Mouse (Mus musculus) right cerebral cortex, postnatal 10 days (tissue): ENCODE measurements around the gene Ccdc40.

Experiments used
- DNase-seq, 2 experiments: peaks; one replicate each; pipeline ENCODE4 v3.0.0; 2021; ENCODE audit warnings: low spot score in 2 of 2

The Ccdc40 gene

DNA sequence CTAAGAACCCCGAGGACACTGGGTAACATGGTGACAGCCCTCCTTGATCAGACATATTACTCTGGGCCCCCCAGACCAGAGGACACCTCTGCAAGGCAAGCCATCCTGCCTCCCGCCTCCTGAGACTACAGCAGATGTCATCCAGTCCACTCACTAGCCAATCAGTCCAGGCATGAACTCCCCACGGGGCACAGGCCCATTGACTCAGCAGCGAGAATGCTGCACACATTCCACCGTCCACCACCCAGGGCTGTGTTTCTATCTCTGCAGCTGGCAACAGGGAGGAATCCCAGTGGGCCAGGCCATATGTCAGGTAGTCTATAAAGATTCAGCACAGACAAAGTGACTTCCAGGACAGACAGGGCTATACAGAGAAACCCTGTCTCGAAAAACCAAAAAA is 20.4 kb upstream of the Ccdc40 start:
- no peak for DNase-seq

DNA sequence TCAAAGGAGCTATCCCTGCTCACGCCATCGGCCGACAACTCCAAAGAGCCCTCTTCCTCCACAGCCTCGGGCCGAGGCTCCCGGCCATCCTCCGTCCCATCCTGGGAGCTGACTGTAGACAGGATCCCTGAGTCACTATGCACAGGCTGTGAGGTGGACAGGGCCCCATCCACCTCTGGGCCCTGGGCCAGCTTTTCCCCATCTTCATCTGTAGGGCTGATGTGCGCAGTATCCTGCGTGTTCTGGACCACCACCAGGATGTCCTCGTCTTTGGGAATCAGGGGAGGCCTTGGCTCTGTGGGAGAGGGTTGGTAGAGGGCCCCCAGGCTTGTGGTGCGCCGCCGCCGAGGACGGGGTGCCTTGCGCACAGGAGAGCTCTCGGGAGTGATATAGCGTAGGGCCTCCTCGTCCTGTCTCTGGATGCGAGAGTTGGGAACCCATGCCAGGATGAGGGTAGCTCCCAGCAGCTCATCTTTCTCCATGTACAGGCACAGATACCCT is 19.5 kb upstream of the Ccdc40 start:
- DNase-seq: no peak

DNA sequence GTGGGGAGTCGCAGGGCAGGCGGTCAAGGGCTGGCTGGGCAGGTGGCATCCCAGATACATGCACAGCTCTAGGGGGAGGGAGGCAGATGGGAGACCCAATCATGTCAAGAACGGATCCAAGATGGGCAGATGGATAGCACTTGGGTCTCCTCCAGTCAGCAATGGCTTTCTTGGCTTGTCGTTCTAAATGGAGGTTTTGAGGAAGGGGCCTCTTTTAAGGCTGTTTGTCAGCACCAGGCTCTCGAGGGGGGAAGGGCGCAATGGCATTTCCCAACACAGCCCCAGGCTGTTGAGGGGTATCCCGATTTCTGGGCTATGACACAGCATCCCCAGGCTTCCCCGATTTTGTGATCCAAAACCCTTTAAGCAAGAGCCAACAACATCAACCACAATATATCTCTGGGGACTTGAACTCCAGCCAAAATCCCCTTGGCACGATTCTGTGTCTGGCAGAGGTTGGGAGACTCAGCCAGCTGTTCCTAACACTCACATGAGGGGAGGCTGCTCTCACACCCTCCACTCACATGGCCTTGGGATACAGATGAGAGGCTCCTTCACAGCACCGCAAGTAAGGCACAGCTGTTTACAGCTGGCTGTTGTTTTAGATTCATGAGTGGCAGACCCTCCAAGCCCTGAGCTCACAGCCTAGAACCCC is 18.9 kb upstream of the Ccdc40 start:
- peak; percentile 73 to 74 for DNase-seq

DNA sequence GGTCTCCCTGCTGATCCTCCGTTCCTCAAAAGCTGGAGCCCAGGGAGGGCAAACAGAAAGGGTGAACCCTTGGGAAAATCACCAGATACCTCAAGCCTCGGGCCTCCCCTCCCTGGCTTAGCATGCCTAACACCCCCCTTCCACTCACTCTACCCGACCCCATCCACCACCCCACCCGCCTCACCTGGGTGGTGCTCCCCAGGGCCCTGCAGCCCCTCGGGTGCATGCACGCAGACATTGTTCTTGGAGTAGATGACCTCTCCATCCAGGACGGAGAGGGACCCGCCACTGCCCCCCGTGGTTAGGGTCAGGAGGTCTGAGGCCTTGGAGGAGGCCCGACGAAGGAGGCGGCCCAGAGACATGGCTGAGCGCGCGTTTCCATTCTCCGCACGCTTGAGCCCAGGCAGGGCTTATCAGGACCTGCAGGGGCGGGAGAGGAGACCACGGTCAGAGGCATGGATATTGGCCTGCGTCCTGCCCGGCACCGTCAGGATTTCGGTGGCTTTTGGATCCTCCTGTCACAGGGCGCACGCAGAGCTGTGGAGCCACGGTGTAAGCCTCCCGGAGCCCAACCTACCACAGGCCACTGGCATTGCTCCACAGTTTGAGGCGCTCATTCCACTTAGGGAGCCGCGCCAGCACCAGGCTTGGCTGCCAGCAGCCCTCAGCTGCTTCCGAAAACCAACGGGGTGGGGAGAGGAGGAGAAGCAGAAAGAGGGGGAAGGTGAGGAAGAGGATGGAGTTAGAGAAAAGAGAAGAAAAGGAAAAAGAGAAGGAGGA is 17.9 kb upstream of the Ccdc40 start:
- DNase-seq: peak; percentile 90

DNA sequence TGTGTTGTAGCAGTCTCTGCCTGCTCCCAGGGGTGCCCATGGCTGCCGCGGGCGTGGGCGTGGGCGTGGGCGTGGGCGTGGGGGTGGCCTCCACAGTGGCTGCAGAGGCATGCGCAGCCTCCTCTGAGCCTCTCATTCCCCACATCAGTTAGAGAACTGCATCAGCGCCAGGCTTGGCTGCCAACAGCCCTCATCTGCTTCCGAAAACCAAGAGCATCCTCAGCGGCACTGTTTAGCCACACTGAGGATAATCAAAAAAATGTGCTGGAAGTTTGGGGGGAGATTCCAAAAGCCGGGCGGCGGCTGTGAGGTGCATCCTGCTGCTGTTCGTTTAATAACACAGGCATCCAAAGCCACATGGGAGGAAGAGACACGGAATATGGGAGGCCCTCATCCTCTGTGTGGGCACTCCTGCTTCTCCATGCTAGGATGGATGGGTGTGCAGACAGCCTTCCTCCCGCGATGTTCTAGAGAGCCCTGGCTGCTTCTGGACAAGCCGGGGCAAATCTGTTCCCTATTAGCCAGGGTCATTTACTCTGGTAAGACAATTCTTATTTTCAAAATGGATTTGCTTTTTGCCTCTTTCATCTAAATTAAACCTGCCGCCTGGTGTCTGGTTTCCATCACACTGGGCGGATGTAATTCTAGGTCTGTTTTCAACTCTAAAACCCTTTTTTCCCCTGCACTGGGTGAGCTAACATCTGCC is 16.6 kb upstream of the Ccdc40 start:
- peak in 1 of 2 experiments; percentile 54 for DNase-seq

DNA sequence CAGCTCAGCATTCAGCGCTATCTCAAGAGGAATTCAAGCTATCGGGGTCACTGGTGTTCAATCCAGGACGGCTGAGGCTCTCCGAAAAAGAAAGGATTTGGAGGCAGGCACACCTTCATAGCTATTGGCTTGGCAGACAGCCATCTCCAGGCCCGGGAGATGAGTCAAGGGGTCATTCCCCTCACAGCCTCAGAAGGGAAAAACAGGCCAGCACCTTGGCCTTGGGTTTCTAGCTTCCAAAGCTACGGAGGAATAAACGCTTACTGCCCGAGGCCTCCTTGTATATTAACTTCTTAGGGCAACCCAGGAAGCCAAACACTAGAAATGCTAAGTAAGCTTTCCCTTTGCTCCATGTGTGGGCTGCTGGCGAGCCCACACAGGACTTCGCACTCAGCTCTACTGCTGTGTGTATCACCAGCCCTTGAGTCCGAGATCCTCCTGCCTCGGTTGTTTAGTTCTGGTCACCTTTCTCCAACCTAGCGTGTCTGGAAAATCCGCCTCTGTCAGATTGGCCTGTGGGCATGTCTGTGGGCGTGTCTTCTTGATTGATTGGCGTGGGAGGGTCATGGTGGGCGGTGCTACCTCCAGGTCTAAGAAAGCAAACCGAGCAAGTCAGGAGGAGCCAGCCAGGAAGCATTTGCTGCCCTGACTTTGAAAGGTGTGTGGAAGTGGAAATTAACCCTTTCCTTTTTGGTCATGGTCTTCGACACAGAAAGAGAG is 15.0 kb upstream of the Ccdc40 start:
- no peak for DNase-seq

DNA sequence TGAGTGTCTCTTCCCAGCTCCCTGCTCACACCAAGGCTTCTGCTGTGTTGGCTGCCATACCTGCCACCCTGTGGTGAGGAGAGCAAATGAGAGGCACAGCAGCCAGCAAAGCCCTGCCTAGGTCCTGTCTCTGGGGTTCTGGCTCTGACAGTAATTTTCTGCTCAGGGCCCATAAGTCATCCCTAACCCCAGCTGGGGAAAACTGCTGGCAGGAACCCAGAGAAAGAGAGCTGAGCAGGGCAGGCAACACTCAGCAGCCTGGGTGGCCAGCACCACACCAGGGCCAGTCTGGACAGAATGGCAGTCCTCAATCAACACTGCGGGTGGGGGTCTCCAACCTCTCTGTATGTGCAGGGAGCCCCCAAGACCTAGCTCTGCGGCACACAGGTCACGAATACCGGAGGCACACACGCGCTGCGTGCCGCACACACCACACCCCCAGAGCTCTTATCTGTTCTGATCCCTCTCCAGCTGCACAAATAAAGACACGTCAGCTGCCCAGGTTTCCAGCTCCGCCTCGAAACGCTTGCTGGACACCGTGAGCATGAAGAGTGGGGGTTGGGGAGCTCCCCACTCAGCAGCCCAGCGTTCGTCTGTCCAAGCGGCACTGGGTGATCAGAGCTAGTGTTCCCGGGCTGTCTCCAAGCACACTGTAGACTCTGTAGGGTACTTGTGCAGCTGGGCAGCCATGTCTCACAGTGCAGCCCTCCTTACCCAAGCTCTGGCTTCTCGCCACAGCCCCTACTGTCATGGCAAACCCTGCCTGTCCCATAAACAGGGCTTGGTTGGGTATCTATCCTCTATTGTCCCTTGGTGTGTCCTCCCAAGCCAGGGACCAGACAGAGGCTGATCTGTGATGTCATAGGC is 13.1 kb upstream of the Ccdc40 start:
- peak in 1 of 2 experiments; percentile 55 for DNase-seq

DNA sequence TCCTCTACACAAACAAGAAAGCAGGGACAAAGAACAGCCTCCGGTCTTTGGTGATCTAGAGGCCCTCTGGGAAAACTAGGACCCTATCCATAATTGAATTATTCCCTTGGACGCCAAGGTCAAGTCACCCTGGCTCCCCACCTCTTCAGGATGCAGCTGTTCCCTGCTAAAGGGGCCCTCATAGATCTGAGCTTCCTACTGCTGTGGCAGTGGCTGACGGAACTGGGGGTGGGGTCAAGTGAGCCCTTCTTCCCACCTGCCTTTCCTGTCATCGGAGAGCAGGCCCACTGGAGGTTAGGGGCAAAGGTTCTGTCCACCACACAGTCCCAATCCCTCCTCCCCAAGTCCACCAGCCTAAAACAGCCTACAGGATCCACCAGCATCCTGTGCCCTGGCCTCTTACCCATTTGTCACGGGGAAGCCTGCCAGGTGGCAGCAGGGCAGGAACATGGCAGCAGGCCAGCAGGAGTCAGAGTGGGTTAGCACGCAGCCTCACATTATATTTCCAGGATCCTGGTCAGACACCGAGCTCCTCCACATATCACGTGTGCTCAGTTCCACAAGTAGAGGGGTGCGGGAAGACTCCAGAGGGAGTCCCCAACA is 12.4 kb upstream of the Ccdc40 start:
- DNase-seq: no peak

DNA sequence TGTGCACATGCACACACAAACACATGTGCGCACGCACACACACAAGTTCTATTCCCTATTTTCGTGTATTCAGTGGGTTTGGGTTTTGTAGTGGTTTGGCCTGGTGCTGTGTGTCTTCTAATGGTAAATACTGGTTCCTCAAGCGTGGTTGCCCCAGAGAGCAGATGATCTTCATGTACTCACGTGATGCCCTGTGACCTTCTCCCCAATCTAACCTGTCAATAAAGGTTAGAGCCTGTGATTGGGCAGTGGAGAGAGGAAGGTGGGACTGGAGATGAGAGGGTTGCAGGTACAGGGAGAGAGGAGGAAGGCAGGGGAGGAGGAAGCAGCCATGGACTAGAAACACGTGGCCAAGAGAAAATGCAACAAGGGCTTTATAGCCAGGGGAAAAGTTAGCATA is 10.5 kb upstream of the Ccdc40 start:
- DNase-seq: no peak

DNA sequence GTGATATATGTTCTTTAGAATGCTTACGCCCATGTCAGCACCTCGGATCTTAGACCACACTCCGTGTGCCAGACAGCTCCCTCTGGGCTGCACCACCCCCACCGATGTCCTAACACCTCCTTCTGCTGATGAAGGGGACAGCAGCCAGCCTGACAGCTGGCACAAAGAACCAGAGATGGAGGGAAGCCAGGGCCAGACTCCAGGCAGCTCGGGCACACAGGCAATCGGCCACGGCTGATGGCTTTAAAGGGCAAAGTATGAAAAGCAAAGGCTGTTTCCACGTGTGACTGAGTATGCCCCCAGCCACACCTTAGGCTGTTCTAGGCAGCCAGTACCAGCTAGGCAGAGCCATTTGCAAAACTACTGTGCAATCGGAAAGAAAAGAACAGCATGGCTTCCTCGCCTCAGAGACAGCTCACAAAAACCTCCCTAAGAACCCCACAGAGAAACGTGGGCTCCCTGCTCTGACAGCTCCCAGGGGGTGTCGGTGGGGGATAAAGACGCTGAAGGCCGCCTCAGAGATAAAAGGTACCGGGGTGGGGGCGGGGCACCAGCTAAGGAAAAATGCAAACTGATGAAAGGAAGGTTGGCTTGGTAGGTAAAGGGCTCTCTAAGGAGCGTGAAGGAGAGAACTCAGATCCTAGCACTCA is 8.4 kb upstream of the Ccdc40 start:
- peak; percentile 84 to 86 for DNase-seq

DNA sequence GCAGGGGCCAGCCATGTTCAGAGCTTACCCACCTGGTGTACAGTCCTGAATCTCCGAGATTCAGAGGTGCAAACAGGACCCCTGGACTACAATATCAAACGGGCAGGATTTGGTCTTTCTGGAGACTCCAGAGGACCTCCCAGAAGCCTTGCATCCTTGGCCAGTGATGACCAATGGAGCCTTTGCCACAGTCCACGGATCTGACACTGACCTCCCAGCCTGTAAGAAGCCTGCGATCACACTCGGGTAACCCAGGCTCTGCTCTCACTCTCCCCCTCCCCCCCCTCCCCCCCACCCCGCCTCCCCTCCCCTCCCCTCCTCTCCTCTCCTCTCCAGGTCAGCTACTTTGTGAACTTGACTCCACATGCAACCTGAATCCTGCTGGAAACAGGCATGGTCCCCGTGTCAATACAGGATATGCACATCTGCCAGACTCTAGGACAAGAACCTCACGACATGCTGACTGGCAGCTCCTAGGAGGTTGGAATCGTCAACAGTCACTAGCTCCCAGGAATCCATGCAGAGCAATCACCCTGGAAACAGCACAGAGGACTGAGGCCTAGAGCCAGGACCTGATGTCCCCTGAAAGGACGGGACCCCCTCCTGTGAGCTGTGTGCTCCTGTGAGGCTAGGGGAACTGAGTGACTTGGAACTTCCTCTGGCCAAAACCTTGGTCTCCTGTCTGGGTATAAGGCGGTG is 6.4 kb upstream of the Ccdc40 start:
- DNase-seq: no peak

DNA sequence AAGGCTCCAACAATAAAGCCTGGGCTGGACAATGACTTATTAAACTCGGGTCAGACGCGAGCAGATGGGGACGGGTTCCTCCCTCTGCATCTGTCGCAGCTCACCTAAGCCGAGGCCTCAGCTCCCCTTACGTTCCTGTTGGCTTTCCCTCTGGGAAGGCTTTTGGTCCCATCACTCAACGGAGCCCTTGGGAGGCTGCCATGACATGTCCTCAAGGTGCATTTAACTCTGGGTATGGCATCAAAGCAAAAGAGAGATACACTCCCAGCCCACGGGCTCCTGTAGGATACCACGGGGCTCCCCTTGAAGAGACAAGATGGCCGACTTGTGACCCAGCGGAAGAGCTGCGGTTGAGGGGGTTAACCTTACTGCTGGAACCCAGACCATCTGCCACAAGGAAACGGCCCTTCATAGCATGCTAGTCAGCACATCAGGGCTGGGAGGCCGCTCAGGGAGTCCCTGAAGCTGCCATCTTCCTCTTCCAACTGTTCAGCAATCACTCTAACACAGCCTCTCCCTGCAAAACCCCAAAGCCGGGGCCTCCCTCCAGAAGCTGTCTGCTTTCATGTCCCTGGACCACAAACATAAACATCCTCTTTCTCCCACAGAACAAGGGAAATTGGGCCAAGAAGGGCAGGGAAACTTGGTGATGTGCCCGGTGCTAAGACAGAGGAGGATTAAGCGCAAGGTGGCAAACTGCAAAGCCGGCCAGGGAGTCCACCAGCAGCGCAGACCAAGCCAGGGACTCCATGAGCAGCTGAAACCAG is 5.1 kb upstream of the Ccdc40 start:
- peak; percentile 65 to 71 for DNase-seq

DNA sequence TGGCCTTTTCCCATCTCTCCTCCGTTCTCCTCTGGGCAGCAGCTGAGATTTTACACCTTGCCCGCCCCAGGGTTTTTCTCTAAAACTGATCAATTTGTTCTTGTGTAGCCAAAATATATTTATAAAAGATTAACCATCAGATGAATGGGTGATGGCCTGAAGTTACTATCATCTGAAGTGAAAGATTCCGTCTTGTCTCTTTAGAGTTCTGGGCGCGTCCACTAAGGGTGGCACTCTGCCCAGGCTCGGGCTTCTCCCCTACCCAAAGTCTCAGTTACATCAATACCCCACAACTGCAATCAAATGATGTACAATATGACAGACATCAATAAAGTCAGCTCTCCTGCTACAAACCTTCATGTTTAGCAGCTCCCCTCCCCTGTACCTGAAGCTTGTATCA is 3.4 kb upstream of the Ccdc40 start:
- DNase-seq: no peak

DNA sequence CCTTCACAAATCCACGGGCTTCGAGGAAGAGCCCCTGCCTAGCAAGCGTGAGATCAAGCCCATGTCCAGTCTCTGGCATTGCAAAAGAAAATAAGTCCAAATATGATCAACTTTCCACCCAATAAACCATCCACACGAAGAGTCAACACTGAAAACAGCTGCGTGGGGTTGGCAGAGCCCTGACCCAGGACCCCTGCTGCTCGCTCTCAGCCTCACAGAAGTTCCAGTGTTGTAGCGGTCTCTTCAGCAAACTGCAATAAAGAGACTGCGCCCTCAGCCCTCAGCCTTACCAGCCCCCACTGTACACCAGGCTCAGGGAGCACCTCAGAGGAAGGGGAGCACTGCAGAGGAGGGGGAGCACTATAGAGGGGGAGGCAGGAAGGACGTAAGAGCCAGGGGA is 2.7 kb upstream of the Ccdc40 start:
- DNase-seq: no peak

DNA sequence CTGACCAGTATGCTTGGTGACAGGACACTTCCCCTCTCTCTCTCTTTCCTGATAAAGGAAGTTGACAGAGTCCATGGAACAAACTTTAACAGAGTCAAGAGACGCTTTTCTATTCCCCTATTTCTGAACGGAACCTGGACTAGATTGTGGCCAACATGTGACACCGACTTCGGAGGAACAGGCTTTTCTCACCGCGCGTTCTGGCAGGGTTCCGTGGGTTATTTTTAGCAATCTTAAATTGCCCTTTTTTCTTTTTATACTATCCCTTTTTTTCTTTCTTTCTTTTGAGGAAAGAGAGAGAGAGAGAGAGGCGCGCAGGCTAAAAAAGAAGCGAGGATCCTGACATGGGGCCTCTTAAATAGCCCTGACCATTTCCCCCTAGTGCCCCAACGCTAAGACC is 781 bp upstream of the Ccdc40 start:
- DNase-seq: no peak

DNA sequence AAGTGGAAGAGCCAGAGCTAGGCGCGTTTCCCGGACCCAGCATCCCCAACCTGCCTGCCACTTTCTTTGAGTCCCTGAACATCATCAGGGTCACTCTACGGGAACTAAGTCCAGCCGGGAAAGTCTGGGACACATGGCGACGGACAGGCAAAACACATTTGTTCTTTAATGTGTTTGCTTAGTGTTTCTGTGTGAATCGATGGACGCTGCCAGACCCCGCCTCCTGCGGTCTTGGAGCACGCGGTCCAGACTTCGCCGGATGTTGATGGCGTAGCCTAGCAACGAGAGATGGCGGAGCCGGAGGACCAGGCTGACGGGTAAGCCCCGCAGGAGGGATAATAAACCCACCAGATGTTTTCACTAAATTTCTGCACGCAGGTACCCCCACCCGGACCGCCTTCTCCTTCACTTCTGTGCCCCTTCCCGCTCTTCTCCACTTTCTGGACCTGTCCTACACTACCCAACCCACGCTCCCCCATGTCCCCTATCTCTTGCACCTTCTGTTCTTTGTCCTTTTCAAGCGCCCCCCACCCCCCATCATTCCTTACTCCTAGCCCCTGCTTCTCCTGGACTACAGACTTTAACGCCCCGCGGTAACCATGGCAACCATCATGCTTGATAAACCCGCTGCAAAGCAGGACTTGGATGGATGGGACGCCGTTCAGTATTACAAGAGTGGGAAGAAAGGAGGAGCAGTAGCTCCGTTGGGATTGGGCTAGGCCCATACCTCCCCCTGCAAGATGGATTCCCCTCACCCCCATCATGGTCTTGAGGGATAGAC is 664 bp downstream of the Ccdc40 start:
- peak; percentile 82 to 87 for DNase-seq

DNA sequence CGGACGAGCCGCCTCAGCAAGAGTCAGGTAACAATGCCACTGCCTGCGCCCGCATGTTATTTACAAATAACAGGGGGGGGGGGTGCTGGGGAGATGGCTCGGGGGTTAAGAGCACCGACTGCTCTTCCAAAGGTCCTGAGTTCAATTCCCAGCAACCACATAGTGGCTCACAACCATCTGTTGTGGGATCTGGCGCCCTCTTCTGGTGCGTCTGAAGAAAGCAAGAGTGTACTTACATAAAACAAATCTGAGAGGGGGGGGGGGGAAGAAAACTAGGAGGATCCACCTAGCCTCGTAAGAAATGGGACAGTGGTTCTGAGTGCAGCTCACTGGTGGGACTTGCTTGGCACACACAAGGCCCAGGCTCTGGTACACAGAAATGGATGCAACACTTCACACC is 6.4 kb downstream of the Ccdc40 start:
- no peak for DNase-seq

DNA sequence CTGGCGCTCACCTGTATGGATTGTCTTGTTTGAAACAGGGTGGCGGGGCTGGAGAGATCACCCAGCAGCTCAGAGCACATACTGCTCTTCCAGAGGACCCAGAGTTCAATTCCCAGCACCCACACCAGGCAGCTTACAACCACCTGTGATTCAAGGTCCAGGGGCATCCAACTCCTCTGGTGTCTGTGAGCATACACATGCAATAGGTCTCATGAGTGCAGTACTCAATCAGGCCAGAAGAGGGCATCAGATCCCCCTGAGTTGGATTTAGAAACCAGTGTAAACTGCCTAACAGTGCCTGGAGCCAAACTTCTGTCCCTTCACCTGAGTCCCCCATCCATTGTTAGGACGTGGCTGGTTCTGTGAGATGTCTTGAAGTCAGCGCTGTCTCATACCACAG is 7.2 kb downstream of the Ccdc40 start:
- peak in 1 of 2 experiments; percentile 63 for DNase-seq
